22 mouse cellular contexts compared by ENCODE assay signal in genomic region chr3:132064920-132065319, GRCm38 (mm10). TPM values are rescaled to one million over a fixed set of nuclear protein-coding genes. Genes with fewer than 3 reads are reported as not detected.
"Had no signal": no experiment of that assay in that cellular context is flagged by ENCODE, and none has a peak within 500 bp of the region (broad histone marks: within the 10 kb centered on the region; RNA-seq: fewer than 3 reads in every experiment).

No protein-coding gene starts in this region.

- ATAC-seq: midbrain, embryonic 16.5 days had no signal

- H3K4me1 ChIP-seq: midbrain, embryonic 10.5 days; midbrain, embryonic 12.5 days; neural tube, embryonic 13.5 days; neural tube, embryonic 15.5 days; stomach, embryonic 15.5 days had no signal

- H3K36me3 ChIP-seq: midbrain, embryonic 10.5 days; midbrain, embryonic 12.5 days; neural tube, embryonic 13.5 days; neural tube, embryonic 15.5 days; stomach, embryonic 15.5 days had no signal

- H3K4me2 ChIP-seq: lung, embryonic 14.5 days; midbrain, embryonic 12.5 days; neural tube, embryonic 13.5 days; neural tube, embryonic 15.5 days; stomach, embryonic 15.5 days had no signal

- DNase-seq: lung, adult 18-20 months; lung, embryonic 14.5 days; lung, postnatal 10 days; lung, postnatal 4 days; midbrain, embryonic 14.5 days; retina, postnatal 1 day; right cerebral cortex, adult 18-20 months; right cerebral cortex, postnatal 25 days; right cerebral cortex, postnatal 4 days; thymus, adult 2 months; thymus, postnatal 25 days; thymus, postnatal 4 days had no signal

- H3K9ac ChIP-seq: lung, embryonic 14.5 days; midbrain, embryonic 12.5 days; neural tube, embryonic 13.5 days; neural tube, embryonic 15.5 days; stomach, embryonic 15.5 days had no signal

- H3K4me3 ChIP-seq: midbrain, embryonic 10.5 days; midbrain, embryonic 12.5 days; myocyte; neural tube, embryonic 13.5 days; neural tube, embryonic 15.5 days; stomach, embryonic 15.5 days had no signal

- H3K27ac ChIP-seq: midbrain, embryonic 10.5 days; midbrain, embryonic 12.5 days; neural tube, embryonic 13.5 days; neural tube, embryonic 15.5 days; stomach, embryonic 15.5 days; stomach, postnatal 0 days had no signal

- H3K27me3 ChIP-seq: midbrain, embryonic 12.5 days; neural tube, embryonic 13.5 days; neural tube, embryonic 15.5 days; stomach, embryonic 15.5 days had no signal

- H3K9me3 ChIP-seq: midbrain, embryonic 10.5 days; midbrain, embryonic 12.5 days; neural tube, embryonic 13.5 days; neural tube, embryonic 15.5 days; stomach, embryonic 15.5 days had no signal

RNA-seq across cellular contexts. Expression of gene Dkk2, which starts 20.2 kb away (rescaled TPM):
- total RNA-seq: megakaryocyte, adult 5-6 weeks; megakaryocyte-erythroid progenitor cell, adult 5-6 weeks had no signal
